Mouse (Mus musculus): ENCODE results near the gene Tbl1xr1.

Gene Tbl1xr1

DNA sequence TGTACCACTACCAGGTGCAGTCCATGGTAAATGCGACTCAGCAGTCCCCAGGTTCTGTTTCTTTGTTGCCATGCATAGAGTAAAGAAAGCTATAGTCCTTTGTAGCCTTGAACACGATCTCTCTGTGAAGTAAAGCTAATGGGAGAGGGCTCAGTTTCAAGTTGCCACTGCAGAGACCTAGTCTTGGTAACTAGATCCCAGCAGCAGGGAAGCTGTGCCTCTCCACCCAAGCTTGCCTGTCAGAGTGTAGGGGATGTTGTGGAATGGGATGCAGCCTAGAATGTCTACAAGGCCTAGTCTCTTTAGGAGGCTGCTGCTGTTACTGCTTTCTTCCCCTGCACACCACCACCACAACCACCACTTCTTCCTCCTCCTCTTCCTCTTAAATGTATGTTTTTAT is 96.0 kb downstream of the Tbl1xr1 start:
- in situ Hi-C loops (cut with MboI; ENCODE audit: low pct_unique_long_range_greater_than_20kb in 1 of 2, low sequenced_read_pairs in 2 of 2, unreplicated experiment in 1 of 2): no loop called here

- in situ Hi-C loops (cut with MboI; ENCODE audit: low pct_unique_long_range_greater_than_20kb in 1 of 2, low sequenced_read_pairs in 2 of 2, unreplicated experiment in 1 of 2): no loop called here
These were observed 96.7 kb downstream of the Tbl1xr1 start for GRCm38 (mm10) chr3:22173171-22173570.

- in situ Hi-C loops (cut with MboI; ENCODE audit: low pct_unique_long_range_greater_than_20kb in 1 of 2, low sequenced_read_pairs in 2 of 2, unreplicated experiment in 1 of 2): no loop called here
These were observed 97.8 kb downstream of the Tbl1xr1 start for GRCm38 (mm10) chr3:22174232-22174631.

DNA sequence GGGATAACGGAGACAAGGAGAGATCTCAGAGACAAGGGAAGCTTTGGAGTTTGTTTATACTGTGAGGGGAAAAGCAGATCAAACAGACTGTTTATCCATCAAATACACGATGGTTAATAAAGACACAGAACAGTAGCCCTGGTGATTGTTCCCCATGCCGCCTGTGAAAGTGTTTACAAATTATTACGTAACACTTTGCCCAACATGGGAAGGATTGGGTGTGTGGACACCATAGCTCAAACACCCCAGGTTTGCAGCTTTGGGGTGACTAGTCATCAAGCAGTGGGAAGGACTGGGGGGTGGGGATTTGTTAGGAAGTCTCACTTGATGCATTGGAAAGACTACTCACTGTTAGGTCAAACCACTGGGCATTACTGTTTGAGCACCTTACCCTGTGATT is 103.6 kb downstream of the Tbl1xr1 start:
- in situ Hi-C loops (cut with MboI; ENCODE audit: low pct_unique_long_range_greater_than_20kb in 1 of 2, low sequenced_read_pairs in 2 of 2, unreplicated experiment in 1 of 2): loop anchor here in 1 of 2 experiments (25.0 kb wide), 1 partner anchor 718 kb away; no protein-coding TSS in a partner anchor

DNA sequence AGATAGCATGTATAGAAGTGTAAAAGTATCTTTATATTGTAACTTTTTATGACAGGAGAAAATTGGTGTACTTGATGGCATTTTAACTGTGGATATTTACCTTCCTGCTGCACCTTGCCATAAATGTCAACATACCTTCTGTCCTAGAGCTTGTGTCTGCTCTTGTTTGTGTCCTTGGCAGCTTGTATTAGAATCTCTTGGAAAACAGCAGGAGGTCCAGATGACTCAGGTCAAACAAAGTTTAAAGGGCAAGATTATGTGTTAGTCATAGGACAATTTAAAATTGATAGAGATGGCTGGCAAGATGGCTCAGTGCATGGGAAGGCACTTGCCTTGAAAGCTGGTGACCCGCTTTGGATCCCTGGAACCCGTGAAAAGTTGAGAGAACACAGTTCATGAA is 104.6 kb downstream of the Tbl1xr1 start:
- in situ Hi-C loops (cut with MboI; ENCODE audit: low pct_unique_long_range_greater_than_20kb in 1 of 2, low sequenced_read_pairs in 2 of 2, unreplicated experiment in 1 of 2): loop anchor here in 1 of 2 experiments (25.0 kb wide), 1 partner anchor 719 kb away; no protein-coding TSS in a partner anchor

DNA sequence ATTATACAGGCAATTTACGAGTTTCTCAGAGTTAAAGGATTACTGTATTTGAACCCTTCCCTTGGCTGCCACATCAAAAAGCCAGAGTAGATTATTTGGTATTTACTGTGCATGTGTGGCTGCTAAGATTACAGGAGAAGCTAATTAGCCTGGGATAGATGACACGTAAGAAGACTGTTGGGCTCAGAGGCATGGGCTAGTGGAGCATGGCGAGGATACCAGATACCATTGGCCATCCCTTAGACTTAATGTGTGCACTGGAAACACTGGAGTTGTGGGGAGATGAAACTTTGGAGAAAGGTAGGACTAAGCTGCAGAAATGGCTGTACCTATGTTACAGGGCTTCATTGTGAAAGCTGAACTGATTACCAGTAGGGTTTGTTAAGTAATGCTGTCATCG is 108.8 kb downstream of the Tbl1xr1 start:
- in situ Hi-C loops (cut with MboI; ENCODE audit: low pct_unique_long_range_greater_than_20kb in 1 of 2, low sequenced_read_pairs in 2 of 2, unreplicated experiment in 1 of 2): loop anchor here in 1 of 2 experiments (25.0 kb wide), 1 partner anchor 723 kb away; no protein-coding TSS in a partner anchor

- in situ Hi-C loops (cut with MboI; ENCODE audit: low pct_unique_long_range_greater_than_20kb in 1 of 2, low sequenced_read_pairs in 2 of 2, unreplicated experiment in 1 of 2): loop anchor here in 1 of 2 experiments (25.0 kb wide), 1 partner anchor 728 kb away; no protein-coding TSS in a partner anchor
These were observed 114.0 kb downstream of the Tbl1xr1 start for GRCm38 (mm10) chr3:22190498-22190897.

DNA sequence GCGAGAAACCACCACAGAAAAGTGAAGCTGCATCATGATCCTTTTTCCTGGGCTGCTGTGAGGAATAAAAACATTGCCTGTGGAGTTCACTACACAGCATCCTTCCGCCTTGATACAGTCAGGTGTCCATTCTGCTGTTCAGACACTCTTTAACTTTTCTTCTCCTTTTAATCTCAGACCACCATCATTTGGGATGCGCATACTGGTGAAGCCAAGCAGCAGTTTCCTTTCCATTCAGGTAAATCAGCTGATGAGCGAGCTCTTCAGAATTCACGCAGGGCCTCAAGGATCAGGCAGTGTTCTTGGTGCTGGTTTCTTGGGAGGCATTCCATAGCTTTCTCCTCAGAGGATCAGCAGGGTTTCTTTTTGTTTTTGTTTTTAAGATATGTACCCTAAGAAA is 116.5 kb downstream of the Tbl1xr1 start:
- in situ Hi-C loops (cut with MboI; ENCODE audit: low pct_unique_long_range_greater_than_20kb in 1 of 2, low sequenced_read_pairs in 2 of 2, unreplicated experiment in 1 of 2): loop anchor here in 1 of 2 experiments (25.0 kb wide), 1 partner anchor 731 kb away; no protein-coding TSS in a partner anchor

DNA sequence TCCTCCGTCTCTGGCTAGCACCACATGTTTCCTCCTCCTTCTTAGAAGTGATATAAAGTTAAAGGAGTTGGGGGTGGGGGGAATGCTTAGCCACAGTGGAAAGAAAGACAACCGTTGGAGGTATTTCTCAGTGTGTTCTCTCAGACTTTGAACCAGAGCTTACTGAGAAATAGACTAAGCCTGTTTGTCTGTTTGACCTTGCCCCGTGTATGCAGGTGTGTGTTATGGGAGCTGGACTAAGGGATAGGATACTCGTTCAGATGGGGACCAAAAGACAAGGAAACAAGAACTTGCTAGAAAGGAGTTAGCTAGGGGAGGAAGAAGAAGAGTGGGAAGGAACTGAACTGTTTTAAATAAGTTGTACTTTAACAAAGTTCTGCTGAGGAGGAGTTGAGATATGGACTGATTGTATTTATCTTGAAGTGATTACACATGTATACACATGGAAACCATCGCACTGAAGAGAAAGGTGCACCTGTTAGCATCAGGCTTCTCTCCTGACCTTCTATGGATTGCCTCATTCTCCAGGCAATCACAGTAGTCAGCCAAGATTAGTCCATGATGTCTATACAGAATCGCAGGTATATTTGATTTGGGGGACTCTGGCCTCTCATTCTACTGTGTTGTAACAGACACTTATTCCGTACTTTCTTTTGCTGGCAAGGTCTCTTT is 117.9 kb downstream of the Tbl1xr1 start:
- in situ Hi-C loops (cut with MboI; ENCODE audit: low pct_unique_long_range_greater_than_20kb in 1 of 2, low sequenced_read_pairs in 2 of 2, unreplicated experiment in 1 of 2): loop anchor here in 1 of 2 experiments (25.0 kb wide), 1 partner anchor 732 kb away; no protein-coding TSS in a partner anchor

- in situ Hi-C loops (cut with MboI; ENCODE audit: low pct_unique_long_range_greater_than_20kb in 1 of 2, low sequenced_read_pairs in 2 of 2, unreplicated experiment in 1 of 2): loop anchor here in 1 of 2 experiments (25.0 kb wide), 1 partner anchor 737 kb away; no protein-coding TSS in a partner anchor
These were observed 122.3 kb downstream of the Tbl1xr1 start for GRCm38 (mm10) chr3:22198802-22199201.

DNA sequence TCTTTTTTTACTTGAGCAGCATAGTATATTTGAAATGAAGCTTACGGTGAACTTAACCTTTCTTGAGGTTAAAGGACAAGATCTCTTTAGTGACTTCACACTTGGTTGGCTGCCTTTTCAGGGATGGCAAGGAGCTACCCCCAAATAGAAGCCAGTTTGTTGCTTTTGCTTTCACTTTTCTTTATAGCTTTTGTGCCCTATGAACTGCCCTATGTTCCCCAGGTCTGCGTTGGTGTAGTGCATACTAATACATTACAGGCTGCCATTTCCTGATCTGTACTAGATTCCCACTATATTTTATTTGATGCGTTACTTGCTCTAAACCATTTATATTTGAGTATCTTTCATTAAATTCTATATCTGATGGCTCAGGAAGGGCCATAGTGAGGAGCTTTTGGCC is 127.7 kb downstream of the Tbl1xr1 start:
- in situ Hi-C loops (cut with MboI; ENCODE audit: low pct_unique_long_range_greater_than_20kb in 1 of 2, low sequenced_read_pairs in 2 of 2, unreplicated experiment in 1 of 2): no loop called here

DNA sequence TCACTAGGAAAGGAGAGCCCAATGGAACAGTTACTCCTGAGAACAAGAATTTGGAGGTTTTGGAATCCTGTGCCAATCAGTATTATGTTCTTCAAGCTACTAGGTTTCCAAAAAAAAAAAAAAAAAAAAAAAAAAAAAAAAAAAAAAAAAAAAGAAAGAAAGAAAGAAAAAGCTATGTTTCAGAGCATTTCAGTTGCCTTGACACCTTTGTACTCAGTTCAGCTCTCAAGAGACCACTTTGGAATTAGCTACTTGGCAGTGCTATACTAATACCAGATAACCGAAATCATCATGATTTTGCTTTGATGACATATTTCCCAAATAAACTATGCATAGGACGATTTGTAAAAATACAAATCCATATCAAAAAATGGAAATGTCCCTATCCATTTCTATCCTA is 145.1 kb downstream of the Tbl1xr1 start:
- in situ Hi-C loops (cut with MboI; ENCODE audit: low pct_unique_long_range_greater_than_20kb in 1 of 2, low sequenced_read_pairs in 2 of 2, unreplicated experiment in 1 of 2): no loop called here

DNA sequence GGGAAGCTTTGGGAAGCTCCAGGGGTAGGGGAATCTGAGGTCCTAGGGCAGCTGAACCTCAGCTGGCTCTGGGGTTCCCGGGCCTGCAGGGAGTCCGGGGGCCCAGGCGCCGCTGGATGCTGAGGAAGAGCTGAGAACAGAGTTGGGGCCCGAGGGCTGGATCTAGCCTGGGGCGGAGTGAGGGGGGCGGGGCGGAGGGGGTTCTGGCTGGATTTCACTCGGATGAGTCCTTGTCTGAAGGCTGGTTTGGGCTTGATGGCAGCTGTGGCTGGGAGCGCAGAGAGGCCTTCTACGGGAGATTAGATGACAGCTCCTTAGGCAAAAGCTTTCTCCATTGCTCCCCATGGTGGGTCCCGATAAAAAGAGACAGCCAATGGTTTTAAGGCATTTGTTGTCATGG is 145.9 kb downstream of the Tbl1xr1 start:
- in situ Hi-C loops (cut with MboI; ENCODE audit: low pct_unique_long_range_greater_than_20kb in 1 of 2, low sequenced_read_pairs in 2 of 2, unreplicated experiment in 1 of 2): no loop called here

DNA sequence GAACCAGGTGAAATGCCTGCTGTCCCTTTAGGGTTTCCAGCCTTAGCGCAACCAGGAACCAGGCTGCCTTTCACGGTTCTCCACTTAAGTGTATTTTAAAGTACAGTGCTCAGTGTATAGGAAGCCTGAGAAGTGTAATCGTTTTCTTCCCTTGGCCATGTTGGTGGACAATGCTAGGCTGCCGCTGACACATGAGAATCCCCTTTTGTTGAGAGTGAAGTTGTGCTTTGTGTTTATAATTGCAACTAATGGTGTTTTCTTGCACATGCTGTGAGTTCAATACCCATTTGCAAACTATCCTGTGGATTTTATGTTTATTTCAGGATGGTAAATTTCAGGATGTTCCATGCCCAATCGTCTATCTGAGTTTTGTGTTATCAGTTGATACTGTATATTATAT is 146.6 kb downstream of the Tbl1xr1 start:
- in situ Hi-C loops (cut with MboI; ENCODE audit: low pct_unique_long_range_greater_than_20kb in 1 of 2, low sequenced_read_pairs in 2 of 2, unreplicated experiment in 1 of 2): no loop called here

DNA sequence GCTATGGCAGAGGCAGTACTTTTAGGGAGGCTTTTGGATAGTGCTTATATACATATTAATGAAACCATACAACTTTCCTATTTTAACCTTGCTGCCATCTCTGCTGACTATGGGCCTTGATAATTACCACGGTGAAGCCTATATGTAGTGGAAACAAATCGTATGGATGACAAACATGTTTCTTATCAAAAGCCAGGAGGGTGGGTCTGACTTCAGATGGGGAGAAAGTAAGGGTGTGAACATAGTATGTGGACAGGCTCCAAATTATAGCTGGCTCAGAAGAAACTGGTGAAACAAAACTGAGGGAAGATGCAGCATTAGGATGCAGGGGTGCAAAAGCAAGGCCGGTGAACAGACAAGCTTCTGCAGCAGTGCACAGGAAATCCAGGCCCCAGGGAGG is 151.6 kb downstream of the Tbl1xr1 start:
- in situ Hi-C loops (cut with MboI; ENCODE audit: low pct_unique_long_range_greater_than_20kb in 1 of 2, low sequenced_read_pairs in 2 of 2, unreplicated experiment in 1 of 2): loop anchor here in 1 of 2 experiments (25.0 kb wide), 1 partner anchor 516 kb away; no protein-coding TSS in a partner anchor

- in situ Hi-C loops (cut with MboI; ENCODE audit: low pct_unique_long_range_greater_than_20kb in 1 of 2, low sequenced_read_pairs in 2 of 2, unreplicated experiment in 1 of 2): loop anchor here in 1 of 2 experiments (25.0 kb wide), 1 partner anchor 518 kb away; no protein-coding TSS in a partner anchor
These were observed 154.2 kb downstream of the Tbl1xr1 start for GRCm38 (mm10) chr3:22230635-22231034.

- in situ Hi-C loops (cut with MboI; ENCODE audit: low pct_unique_long_range_greater_than_20kb in 1 of 2, low sequenced_read_pairs in 2 of 2, unreplicated experiment in 1 of 2): loop anchor here in 1 of 2 experiments (25.0 kb wide), 1 partner anchor 526 kb away; no protein-coding TSS in a partner anchor
These were observed 161.9 kb downstream of the Tbl1xr1 start for GRCm38 (mm10) chr3:22238106-22238900.
